Mouse (Mus musculus) Patski (cell line): ENCODE results near the gene Pou2f3. TPM values are rescaled to one million over a fixed set of nuclear protein-coding genes. Genes with fewer than 3 reads are reported as not detected.
A peak's percentile ranks its signal among the peaks of the same experiment; 100 is the strongest.
"Not testable (repeated sequence)": the region's sequence is repeated elsewhere in the genome, so short reads cannot be mapped to it uniquely, and the experiment has no call there.

Experiments used
- ATAC-seq: fragments of 100-300 bp; one replicate; pipeline ENCODE4 v1.8.0; 2021
- CTCF ChIA-PET: fragments of 350-600 bp; sonication (Branson Sonifier 250); formaldehyde crosslinking; loops from one replicate; lab custom pipeline; 2022; ENCODE audit warnings: inconsistent platforms; lab: Charles Lee
- POLR2A ChIA-PET: fragments of 350-600 bp; sonication (Branson Sonifier 250); formaldehyde crosslinking; loops from one replicate; lab custom pipeline; 2022; ENCODE audit warnings: antibody characterized with exemption, inconsistent platforms; lab: Charles Lee
- DNase-seq: peaks from one replicate; pipeline ENCODE4 v3.0.0-alpha.2; 2011; ENCODE audit warnings: low read depth, low spot score
- H3K27me3 ChIP-seq: fragments of 371-371 bp; one replicate; pipeline ENCODE4 v1.5.1; 2021
- CTCF ChIP-seq: fragments of 100-300 bp; IDR thresholded peaks from one replicate; pipeline ENCODE4 v1.5.1; 2021
- in situ Hi-C: fragments of 300-500 bp; cut with MboI; formaldehyde crosslinking; loops from 3 replicates; pipeline ENCODE4 v1.11.1; 2018; ENCODE audit warnings: low pct_unique_long_range_greater_than_20kb, mixed read lengths
- polyA plus RNA-seq: library from polyadenylated mRNA; unstranded; gene quantifications from one replicate; pipeline ENCODE4 v1.2.3, GENCODE M21; 2021

The Pou2f3 gene
- polyA plus RNA-seq, 1 experiment from 2014 or later: 0.04 TPM

GRCm38 (mm10) chr9:43144206-43144810, 65.9 kb downstream of the Pou2f3 start:
- in situ Hi-C loops: loop anchor here (5.0 to 10.0 kb wide), 3 partner anchors 73 to 340 kb away; no protein-coding TSS in a partner anchor
- H3K27me3 ChIP-seq: peaks cover 3% of the 10 kb centered on the region
- ChIA-PET POLR2A (no interaction called here), CTCF (interaction anchor here (1.2 to 5.1 kb wide), 4 partner anchors 66 to 140 kb away, joined by 4 to 28 read pairs (median 6); partner anchors contain the start of gene Pou2f3)
- DNase-seq: no peak
- ATAC-seq: no peak
- TF ChIP-seq CTCF: peak; percentile 31

GRCm38 (mm10) chr9:43141839-43142238, 68.3 kb downstream of the Pou2f3 start:
- in situ Hi-C loops: loop anchor here (5.0 to 10.0 kb wide), 3 partner anchors 75 to 343 kb away; no protein-coding TSS in a partner anchor
- peak; percentile 81 for TF ChIP-seq CTCF
- ATAC-seq (no peak), DNase-seq (no peak)
- H3K27me3 ChIP-seq: no peaks in the 10 kb centered on the region
- CTCF ChIA-PET: interaction anchor here (1.1 to 5.1 kb wide), 7 partner anchors 11 to 186 kb away, joined by 3 to 28 read pairs (median 5); partner anchors contain the start of gene Pou2f3
- POLR2A ChIA-PET: no interaction called here

GRCm38 (mm10) chr9:43133525-43133924, 76.6 kb downstream of the Pou2f3 start:
- in situ Hi-C loops: no loop called here
- TF ChIP-seq CTCF: no peak
- ATAC-seq (no peak), DNase-seq (no peak)
- no peaks in the 10 kb centered on the region for H3K27me3 ChIP-seq
- CTCF ChIA-PET: no interaction called here
- POLR2A ChIA-PET: interaction anchor here (0.5 kb wide), 1 partner anchor 14 kb away, joined by 3 read pairs; no protein-coding TSS in a partner anchor

GRCm38 (mm10) chr9:43132380-43132779, 77.8 kb downstream of the Pou2f3 start:
- ChIA-PET POLR2A (no interaction called here), CTCF (no interaction called here)
- ATAC-seq: no peak
- DNase-seq: no peak
- in situ Hi-C loops: no loop called here
- TF ChIP-seq CTCF: no peak
- no peaks in the 10 kb centered on the region for H3K27me3 ChIP-seq

GRCm38 (mm10) chr9:43131940-43132339, 78.2 kb downstream of the Pou2f3 start:
- in situ Hi-C loops: no loop called here
- ATAC-seq (no peak), DNase-seq (no peak)
- no peaks in the 10 kb centered on the region for H3K27me3 ChIP-seq
- POLR2A ChIA-PET: no interaction called here
- no peak for TF ChIP-seq CTCF
- CTCF ChIA-PET: interaction anchor here (0.7 to 1.7 kb wide), 3 partner anchors 10 to 160 kb away, joined by 3 to 10 read pairs (median 5); no protein-coding TSS in a partner anchor

GRCm38 (mm10) chr9:43130684-43131083, 79.5 kb downstream of the Pou2f3 start:
- no peak for TF ChIP-seq CTCF
- in situ Hi-C loops: no loop called here
- no peaks in the 10 kb centered on the region for H3K27me3 ChIP-seq
- ATAC-seq: no peak
- ChIA-PET POLR2A (no interaction called here), CTCF (interaction anchor here (1.4 to 1.7 kb wide), 3 partner anchors 9 to 152 kb away, joined by 3 to 10 read pairs (median 5); no protein-coding TSS in a partner anchor)
- DNase-seq: no peak

- DNase-seq (no peak), ATAC-seq (no peak)
- CTCF ChIA-PET: no interaction called here
- POLR2A ChIA-PET: no interaction called here
- in situ Hi-C loops: no loop called here
- H3K27me3 ChIP-seq: no peaks in the 10 kb centered on the region
- TF ChIP-seq CTCF: no peak
These were observed 82.9 kb downstream of the Pou2f3 start for GRCm38 (mm10) chr9:43127101-43127787.

GRCm38 (mm10) chr9:43122379-43122778, 87.8 kb downstream of the Pou2f3 start:
- POLR2A ChIA-PET: no interaction called here
- TF ChIP-seq CTCF: peak; percentile 36
- no peaks in the 10 kb centered on the region for H3K27me3 ChIP-seq
- ATAC-seq (no peak), DNase-seq (no peak)
- in situ Hi-C loops: no loop called here
- CTCF ChIA-PET: interaction anchor here (1.8 kb wide), 1 partner anchor 9 kb away, joined by 5 read pairs; no protein-coding TSS in a partner anchor

GRCm38 (mm10) chr9:43121948-43122347, 88.2 kb downstream of the Pou2f3 start:
- ATAC-seq, in situ Hi-C loops, DNase-seq, POLR2A ChIA-PET, H3K27me3 ChIP-seq: not testable (repeated sequence)
- CTCF ChIA-PET: interaction anchor here (1.8 kb wide), 1 partner anchor 9 kb away, joined by 5 read pairs; no protein-coding TSS in a partner anchor

GRCm38 (mm10) chr9:43116997-43117336, 93.2 kb downstream of the Pou2f3 start:
- DNase-seq: no peak
- no peak for ATAC-seq
- CTCF ChIA-PET: interaction anchor here (2.0 kb wide), 1 partner anchor 10 kb away, joined by 10 read pairs; the partner anchor contains the start of gene Arhgef12
- in situ Hi-C loops: no loop called here
- POLR2A ChIA-PET: no interaction called here
- no peaks in the 10 kb centered on the region for H3K27me3 ChIP-seq
- no peak for TF ChIP-seq CTCF
